Mouse (Mus musculus) brain, adult 2 months (tissue): ENCODE data around the gene Mnt.
"Not testable (repeated sequence)": the region's sequence is repeated elsewhere in the genome, so short reads cannot be mapped to it uniquely, and the experiment has no call there.

Experiments used
- DNase-seq: peaks from one replicate; pipeline ENCODE4 v3.0.0; 2011; ENCODE audit warnings: low read depth, low spot score

Mnt gene

DNA sequence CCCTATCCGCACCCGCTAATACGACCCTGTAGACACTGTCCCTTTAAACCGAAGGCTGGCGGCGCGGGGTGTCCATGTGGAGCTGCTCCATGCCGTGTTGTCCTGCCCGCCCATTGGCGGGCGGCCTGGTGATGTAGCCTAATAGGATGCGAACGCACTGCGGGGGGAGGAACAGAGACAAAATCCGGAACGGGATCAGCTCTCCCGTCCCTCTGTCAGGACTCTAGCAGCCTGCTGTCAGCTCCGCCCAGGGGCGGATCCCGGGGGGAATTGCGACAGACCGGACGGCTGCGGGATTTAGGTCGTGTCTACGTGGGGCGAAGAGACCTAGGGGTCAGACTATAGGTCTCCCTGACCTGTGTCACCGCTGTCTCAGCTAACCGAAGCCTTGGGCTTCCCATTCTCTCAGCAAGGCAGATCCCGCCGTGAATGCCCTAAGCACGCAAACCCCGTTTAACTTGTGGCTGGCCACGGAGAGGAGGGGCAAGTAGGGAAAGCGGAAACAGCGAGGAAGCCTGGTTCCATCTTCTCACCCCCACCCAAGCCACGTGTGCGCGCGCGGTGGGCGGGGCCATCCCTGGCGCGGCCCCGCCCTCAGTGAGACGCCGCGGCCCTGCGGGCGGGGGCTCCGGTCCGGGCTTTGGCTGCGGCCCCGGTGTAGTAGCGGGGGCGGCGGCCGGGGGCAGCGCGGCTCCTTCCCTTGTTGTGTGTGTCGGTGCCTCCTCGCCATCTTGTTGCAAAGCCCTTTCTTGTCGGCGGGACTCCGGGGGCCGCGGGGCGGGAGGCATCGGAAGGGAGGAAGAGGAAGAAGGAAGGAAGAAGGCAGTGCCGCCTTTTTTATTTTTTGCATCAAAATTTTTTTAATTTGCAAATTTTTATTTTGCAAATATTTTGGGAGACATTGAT, at the start of gene Mnt:
Gene Mnt, plus strand, starts transcription at position 665 of the 906 bp plus-strand sequence.
- peak; percentile 100 for DNase-seq

DNA sequence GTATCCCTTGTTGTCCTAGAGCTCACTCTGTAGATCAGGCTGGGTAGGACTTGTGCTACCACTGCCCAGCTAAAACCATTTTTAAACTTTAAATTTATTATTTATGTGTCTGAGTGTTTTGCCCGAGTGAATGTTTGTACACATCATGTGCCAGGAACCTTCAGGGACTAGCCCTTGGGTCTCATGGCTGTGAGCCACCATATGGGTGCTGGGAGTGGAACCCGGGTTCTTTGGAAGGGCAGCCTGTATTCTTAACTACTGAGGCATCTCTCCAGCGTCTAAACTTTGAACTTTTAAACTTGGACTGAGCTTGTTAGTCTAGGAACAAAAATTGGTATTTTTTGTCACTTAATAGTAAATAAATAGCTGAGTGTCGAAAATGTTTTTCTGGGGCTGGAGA, 37.8 kb upstream of the Mnt start:
- DNase-seq = no peak

DNA sequence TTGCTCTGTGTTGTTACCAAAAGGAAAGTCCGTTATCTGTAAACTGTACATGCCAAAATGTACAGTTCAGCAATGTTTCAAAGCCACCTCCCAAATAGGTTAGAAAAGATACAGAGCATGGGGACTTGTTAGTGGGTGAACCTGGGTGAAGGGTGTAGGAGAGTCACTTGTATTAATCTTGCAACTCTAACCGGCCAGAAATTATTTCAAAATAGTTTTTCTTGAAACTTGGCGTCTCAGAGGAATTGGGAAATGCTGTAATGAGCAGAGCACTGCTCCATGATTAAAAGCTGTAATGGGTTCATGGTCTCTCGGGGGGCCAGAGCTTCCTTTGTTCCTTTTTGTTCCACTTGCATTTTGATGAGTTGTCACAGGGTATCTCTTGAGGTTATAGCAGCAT, 30.1 kb upstream of the Mnt start:
- DNase-seq = no peak

DNA sequence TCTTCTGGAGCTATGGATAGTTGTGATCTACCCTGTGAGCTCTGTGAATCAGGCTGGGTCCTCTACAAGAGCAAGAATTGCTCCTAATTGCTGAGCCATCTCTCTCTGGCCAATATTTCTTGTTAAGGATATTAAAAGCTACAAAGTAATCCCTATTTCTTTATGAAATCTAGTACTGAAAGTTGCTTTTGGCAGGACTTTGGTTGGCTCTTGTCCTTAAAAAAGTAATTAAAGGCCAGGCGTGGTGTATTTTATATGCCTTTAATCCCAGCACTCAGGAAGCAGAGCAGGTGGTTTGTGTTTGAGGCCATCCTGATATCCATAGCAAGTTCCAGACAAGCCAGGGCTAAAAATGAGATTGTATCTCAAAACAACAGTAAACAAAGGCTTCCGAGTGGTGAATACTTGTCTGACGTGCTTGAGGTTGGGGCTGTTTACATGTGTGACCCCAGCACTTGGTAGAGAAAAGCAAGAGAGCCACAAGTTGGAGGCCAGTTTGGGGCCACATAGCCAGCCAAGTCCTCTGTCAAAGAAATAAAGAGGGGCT, 26.6 kb upstream of the Mnt start:
- DNase-seq = no peak

DNA sequence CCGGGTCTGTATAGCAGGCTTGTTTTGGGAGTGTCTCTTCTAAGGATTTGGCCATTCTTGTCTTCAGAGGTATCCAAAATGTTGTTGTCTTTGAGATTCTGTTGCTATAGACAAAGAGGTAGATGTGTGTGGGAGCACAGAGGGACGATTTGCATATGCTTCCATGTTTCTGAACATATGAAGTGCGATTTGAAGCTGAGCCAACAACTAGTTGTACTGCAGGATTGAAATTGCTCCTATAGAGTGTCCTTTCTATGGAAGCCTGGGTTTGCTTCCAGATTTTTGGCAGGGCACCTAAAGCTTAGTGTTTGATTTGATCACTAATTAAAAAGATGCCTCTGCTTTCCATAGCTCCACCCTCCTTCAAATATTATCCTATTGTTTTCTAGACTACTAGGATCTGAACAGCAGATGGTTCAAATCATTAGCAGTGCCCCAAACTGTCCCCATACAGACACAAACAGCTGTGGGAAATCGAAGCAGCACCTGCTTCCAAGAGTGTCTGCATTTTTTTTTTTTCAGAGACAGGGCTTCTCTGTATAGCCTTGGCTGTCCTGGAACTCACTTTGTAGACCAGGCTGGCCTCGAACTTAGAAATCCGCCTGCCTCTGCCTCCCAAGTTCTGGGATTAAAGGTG, 23.4 kb upstream of the Mnt start:
- peak; percentile 38 for DNase-seq

DNA sequence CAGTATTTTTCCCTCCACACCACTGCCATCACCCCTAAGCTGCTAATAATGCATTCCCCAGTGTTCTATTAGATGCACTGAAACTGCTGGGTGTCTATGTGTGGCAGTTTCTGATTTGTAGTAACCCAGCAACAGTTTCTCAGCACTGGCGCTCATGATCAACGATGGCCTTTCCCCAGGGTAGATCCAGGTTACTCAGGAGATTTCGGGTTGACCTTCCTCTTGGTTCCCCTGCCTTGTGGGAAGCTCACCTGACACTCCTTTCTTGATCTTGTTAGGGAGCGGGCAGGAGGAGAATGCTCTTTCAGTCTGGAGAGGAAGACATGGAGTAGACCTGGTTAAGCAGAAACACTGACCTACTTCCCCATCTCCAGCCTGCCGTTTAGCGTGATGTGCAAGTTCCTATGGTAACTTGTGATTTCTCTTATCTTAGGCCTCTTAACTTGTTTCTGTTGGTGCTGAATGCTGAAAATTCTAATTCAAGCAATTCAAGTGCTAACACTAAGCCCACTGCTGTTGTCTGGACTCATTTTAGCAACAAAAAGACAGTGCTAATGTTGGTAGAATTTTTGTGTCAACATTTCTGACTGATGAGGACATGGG, 22.4 kb upstream of the Mnt start:
- peak; percentile 46 for DNase-seq

DNA sequence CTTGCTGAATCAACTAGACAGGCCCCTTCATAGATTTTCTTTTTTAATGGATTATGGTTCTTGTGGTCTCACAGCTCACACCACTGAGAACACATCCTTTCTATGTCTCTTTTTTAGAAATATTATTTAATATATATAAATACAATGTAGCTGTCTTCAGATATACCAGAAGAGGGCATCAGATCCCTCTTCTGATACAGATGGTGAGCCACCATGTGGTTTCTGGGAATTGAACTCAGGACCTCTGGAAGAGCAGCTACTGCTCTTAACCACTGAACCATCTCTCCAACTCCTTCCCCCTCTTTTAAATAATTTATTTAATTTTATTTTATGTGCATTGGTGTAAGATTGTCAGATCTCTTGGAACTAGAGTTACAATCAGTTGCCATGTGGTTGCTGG, 20.6 kb upstream of the Mnt start:
- DNase-seq = no peak

DNA sequence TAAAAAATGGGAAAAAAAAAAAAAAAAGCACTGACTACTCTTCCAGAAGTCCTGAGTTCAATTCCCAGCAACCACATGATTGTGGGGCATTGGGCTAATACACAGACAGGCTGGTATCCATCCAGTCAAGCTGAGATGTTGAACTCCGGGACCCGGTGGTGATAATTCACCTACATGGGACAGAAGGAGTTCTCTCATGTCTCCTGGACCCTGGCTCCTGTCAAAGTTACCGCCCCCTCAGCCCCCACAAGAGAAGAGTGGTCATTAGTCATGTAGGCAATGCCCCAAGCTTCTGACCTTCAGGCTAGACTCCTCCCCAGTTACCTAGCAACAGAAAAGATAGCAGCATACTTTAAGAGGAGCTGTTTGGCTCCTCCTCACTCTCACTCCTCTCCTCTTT, 19.7 kb upstream of the Mnt start:
- DNase-seq = not testable (repeated sequence)

DNA sequence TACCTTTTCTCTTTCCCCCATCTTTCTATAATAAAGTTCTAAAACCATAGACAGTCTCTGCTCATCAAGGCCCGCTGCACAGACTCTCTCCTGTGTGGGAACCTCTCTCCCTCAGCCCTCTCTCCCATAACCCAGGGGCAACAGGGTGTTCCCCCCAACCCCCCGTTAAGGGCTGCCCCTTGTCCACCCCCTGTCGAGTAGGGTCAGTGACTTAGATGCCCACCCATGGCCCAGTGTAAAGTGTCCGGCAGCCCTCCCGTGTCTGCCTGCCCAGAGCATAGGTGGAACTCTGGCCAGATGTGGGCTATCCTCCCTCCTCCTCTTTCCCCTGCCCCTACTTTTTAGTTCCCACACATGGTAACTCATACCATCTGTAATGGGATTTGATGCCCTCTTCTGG, 19.2 kb upstream of the Mnt start:
- no peak for DNase-seq

DNA sequence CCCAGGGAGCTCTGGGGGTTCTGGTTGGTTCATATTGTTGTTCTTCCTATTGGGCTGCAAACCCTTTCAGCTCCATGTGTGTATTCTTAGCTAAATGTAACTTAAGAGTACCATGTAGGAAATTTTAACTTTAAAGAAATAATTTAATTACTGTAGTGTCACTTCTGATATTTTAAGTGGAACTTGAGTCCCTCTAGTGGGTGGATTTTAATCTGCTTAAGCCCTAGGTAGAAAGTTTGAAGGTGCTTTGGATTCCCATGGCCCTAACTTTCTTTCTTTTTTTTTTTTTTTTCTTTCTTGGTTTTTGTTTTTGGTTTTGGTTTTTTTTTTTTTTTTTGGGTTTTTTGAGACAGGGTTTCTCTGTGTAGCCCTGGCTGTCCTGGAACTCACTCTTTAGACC, 14.9 kb upstream of the Mnt start:
- no peak for DNase-seq

DNA sequence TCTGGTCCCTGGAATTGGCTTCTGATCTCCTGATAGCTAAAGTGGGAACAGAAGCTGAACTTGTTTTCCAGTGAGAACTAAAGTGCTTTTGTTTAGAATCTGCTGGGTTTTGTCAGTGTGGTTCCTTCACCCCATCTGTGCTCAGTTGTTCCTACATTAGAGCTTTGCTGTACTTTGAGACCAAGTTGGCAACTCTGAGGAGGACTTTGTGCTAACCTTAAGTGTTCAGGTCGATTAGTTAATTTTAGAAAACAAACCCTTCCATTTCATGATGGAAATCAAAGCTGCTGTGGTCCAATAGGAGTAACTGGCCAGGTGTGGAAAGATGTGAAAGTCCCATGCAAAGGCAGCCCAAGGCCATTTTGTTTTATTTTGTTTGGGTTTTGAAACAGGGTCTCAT, 9.8 kb upstream of the Mnt start:
- no peak for DNase-seq

DNA sequence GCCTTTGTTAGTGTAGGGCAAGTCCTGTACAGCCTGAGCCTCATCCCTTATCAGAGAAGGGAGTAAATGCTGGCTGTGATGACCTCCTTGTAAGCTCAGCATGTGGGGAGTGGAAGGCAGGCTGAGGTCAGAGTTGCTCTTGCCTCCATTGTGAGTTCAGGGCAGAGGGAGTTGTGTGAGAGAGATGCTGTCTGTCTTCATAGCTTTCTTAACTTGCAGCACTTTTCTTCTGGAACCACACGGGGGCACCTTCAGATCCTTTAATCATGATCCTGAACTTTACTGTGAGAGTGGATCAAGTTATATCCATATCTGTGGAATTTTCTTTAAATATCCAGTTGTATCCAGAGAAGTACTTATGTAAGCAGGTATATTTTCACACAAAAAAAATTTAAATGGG, 9.3 kb upstream of the Mnt start:
- DNase-seq = peak; percentile 74

DNA sequence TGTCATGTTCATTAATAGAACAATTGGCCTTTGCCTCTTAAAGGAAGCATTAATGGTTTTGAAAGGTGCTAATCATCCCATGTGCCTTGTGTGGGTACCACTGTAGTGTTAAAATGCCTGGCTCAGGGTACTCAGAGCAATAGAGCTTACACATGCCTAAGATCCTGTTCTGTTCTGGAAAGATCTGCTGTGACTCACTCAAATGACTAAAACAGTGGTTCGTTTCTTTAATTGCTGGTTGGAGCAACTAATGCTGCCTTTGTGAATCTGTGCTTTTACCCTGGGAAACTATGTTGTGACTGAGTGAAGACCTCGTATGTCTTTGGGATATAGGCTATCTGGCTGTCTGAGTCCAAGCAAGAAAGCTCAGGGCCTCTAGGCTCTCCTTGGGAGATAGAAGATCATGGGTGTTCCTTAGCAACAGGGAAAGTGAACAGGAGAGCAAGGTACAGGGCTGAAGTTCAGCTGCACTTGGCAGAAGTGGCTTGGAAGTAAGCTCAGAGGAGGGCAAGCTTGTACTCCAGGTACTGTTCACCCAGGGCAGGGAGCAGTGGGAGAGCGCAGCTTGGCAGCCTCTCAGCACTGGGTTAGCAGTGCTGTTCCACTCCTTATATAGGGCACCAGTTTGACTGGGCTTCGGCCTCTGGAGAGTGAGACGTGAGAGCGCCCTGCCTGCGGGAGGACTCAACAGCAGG, 7.8 kb upstream of the Mnt start:
- peak; percentile 61 for DNase-seq

DNA sequence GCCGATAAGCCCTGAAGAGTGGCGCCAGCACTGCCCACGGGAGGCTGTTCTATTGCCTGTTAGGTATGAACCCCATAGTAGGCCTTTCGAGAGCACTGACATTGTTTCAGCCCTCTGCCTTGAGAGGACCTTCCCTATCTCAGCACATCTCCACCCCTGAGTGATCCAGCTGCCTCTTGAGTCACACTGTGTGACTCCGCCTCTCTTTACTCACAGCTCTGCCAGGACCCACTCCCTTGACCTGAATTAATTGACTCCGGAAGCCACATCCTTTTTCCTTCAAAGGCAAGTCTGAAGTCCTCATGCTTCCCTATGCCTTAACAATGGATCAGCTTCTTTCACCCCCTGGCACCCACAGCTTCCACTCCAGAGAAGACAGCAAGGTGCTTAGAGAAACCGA, 4.6 kb upstream of the Mnt start:
- DNase-seq = no peak

DNA sequence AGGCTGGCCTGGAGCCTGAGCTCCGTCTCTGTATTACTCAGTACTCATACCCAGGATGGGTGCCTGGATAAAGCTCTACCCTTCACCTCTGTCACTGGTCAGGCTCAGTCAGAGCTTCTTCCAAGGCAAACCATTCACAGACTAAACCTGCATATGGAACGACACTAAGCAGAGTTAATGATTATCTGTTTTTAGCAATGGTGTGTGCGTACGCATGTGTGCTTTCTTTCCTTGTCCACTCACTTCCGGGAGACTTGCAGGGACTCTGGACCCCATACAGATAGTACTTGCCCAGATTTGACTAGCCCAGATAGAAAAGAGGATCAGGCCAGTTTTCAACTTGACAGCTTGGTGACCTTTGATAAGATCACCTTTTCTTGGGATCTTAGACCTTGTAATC, 4.0 kb upstream of the Mnt start:
- DNase-seq = no peak

DNA sequence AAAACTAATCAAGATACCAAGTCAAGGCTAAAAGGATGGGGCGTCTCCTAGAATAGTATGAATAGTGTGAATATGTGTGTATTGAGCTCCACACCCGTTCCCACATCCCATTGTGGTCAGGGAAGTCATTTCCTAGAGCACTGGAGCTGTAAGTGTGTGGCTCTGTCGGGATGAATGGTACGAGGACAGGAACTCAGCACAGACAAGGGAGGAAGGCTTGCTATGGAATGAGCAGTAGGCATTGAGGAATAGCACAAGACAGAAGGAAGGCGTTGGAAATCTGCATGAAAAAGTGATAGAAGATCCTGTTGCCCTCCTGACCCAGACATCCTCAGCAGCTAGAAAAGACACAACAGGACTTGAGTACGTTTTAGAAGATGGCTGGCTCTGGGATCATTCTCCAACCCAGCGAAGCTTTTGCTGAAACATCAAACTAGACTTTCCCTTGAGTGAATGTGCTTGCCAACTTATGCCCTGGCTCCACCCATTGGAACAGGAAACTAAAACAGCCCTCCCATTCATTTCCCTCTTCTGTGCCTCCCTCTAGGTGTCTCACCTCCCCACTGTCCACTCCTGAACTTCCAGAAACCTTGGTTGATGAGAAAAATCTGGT, 2.8 kb upstream of the Mnt start:
- DNase-seq = no peak

DNA sequence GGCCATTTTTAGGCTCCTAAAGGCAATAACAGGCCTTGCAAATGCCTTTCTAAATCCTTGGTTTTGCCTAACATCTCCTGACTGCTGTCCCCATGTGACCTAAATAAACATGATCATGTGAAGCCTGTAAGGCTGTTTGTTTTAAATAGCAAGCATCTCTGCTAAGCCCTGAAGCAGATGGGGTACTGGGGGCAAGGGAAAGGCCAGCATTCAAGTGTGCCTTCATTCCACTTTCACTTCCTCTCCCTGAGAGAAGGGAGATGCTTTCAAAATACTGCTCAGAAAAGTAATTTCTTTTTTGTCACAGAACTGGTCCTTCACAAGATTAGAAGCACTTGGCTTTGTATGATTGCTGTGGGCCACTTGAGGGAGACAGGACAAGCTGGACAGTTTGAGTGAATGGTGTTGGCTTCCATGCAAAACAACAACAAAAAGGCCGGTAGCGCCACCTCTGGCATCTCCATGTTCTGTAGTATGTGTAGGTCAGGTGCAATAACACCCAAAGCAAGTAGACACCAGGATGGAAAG, 2.3 kb upstream of the Mnt start:
- peak; percentile 30 for DNase-seq

DNA sequence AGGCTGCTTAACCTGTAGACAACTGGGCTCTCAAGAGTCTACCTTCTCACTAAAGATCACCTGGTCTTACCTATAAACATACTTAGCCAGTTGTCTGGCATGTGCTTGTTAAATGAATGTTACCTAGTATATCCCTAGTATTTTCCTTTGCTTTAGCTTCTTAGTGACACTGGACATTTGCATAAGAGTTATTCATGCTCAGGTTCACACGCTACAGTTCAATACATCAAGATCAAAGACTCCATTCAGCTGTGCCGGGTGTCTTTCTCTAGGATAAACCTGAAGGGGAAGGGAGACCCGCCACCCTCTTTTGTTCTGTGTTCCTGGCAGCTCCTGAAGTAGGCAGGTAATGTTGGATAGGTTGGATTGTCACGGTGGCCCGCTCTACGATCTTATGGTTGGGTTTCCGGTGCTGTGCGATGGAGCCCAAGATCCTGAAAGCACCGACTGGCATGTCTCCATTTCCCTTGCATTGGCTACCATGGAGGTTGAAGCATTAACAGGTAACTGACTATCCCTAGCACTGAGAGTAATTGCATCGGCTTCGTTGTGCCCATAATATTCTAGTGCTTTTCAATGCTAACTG, 1.7 kb upstream of the Mnt start:
- no peak for DNase-seq

DNA sequence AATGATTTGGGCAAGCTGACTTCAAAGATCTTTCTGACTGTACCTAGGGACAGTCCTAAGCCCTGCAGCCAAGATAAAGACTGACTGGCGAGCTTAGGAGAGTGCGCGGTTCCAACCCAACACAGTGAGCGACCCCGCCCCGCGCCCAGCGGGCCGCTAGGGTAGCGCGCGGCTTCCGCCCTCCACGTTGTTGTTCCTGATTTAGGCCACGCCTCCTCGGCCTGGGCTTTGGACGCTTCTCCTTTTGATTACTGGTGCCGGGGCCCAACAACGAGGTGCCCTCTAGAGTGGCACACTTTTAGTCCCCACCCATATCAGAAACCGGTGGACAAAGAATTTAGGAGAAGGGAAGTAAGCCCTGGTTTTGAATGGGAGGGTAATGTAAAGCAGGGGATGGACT, 908 bp upstream of the Mnt start:
- DNase-seq = peak; percentile 78

DNA sequence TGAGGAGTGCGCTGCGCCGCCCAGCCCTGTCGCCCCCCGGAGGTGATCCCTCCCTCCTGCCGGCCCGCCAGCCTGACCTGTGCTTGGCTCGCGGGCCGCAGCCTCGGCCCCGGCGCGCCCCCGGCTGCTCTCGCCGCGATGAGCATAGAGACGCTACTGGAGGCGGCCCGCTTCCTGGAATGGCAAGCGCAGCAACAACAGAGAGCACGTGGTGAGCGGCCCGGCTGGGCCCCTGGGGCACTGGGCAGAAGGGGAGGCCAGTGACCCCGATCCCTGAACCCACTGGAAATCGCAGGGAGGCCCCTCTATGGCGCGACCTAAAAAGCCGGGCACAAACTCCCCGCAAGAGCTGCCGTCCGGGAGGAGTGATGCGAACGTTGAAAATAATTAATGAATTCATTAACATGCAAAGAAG, 478 bp downstream of the Mnt start:
- peak; percentile 58 for DNase-seq
